Mouse (Mus musculus) CD8-positive naive resting alpha-beta T cell, adult 57 days (primary cell): ENCODE data around the gene Fundc2. TPM values are rescaled to one million over a fixed set of nuclear protein-coding genes. Genes with fewer than 3 reads are reported as not detected.

ENCODE experiments used
- total RNA-seq: library from RNA; stranded (reverse); gene quantifications from one replicate; pipeline ENCODE4 v1.2.4, GENCODE M21; 2023

Fundc2 gene
- total RNA-seq = 44.8 TPM

DNA sequence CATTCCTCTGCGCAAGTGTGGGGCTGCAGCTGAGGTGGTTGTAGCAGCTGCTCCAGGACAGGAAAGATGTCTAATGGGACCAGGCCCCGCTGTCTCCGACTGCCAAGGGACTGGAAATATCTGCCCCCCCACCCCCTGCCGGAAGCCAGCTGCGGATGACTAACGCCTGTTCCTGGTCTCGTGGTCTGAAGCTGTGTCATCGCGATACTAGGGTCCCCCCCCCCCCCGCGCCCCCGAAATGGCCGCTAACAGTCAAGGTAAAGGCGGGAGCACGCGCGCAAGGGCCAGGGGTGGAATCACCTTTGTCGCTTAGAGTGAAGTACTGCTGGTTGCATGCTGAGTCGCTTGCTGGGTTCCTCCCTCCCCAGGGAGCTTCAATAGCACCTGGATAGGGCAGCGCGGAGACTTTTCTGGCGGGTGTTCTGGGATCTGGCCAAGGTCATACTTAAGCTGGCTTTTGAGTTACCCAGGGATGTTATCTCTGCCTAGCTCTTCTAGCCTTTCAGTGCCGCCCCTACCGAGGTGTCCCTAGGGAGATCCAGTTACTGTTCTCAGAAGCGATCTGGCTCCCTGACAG, at the start of gene Fundc2, which contains the start of gene F8:
Gene Fundc2, plus strand, starts transcription at position 205 of the 577 bp plus-strand sequence.
Gene F8, minus strand, starts transcription at position 421 of the 577 bp plus-strand sequence.

DNA sequence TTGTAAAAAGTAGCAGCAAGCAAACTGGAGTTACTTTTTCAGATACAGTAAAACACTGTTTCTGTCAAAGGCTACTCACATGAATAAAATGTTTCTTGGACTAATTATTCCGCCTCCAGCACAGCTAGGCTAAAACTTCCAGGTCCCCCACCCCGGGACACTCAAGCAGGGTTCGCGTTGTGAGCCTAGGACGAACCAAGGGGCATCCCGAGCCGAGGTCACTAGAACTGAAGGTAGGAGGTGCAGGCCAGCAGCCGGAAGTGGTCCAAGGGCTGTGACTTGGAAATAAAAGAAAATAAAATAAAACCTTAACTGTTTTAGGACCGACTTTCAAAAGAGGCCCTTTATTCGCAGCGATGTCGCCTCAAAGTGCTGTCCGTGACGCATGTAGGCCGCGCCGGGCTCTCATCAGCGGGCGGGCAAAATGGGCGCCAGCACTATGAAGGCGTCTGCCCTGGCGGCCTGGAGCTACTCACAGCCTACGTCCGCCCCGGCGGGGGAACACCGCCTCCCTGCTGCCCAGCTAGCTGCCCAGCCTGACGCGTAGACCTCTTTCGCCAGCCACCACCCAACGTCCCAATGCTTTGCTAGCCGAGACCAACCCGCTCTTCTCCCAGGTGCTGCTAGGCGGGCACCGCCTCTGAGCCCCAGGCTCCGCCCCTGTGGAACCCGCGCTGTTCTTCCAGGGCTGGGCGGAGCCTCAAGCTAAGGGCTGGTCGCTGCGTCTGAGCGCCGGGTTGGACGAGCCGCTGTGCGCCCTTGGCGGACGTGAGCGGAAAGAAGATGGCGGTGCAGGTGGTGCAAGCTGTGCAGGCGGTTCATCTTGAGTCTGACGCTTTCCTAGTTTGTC, 34.0 kb downstream of the Fundc2 start, which contains the start of the genes Cmc4, Mtcp1 and Brcc3:
Gene Cmc4, minus strand, starts transcription at position 649 of the 850 bp plus-strand sequence.
Gene Mtcp1, minus strand, starts transcription at position 653 of the 850 bp plus-strand sequence.
Gene Brcc3, plus strand, starts transcription at position 693 of the 850 bp plus-strand sequence.

Other genes starting within 250 kb of the Fundc2 start
- gene Smim9, start 218.6 kb upstream of the Fundc2 start, total RNA-seq = not detected
- gene F8, start 216 bp downstream of the Fundc2 start, total RNA-seq = 0.61 TPM
- gene Cmc4, start 34.2 kb downstream of the Fundc2 start, total RNA-seq = 10.0 TPM
- gene Mtcp1, start 34.2 kb downstream of the Fundc2 start, total RNA-seq = 12.8 TPM
- gene Brcc3, start 34.2 kb downstream of the Fundc2 start, total RNA-seq = 36.6 TPM
- 64.4 TPM for gene Vbp1, start 131.9 kb downstream of the Fundc2 start, total RNA-seq
- gene Rab39b, start 195.8 kb downstream of the Fundc2 start, total RNA-seq = not detected